Mouse (Mus musculus): Measurements from ENCODE around the gene Vmn1r217.

GRCm38 (mm10) chr13:23069312-23069711 lies 48.7 kb downstream of the Vmn1r217 start:
- TF ChIP-seq POLR2A (IDR thresholded peaks at IDR 0.05; ENCODE audit: insufficient read length, low read depth) (no peak), USF1 (IDR thresholded peaks at IDR 0.05; ENCODE audit: low read depth) (no peak), CEBPB (IDR thresholded peaks at IDR 0.05; ENCODE audit: insufficient read depth, poor library complexity, severe bottlenecking) (no peak), REST (IDR thresholded peaks at IDR 0.05; ENCODE audit: insufficient read depth, insufficient read length) (no peak)

All from myocyte (in vitro differentiated cells).